Mouse (Mus musculus): ENCODE measurements around the gene Rc3h2.

Rc3h2 gene

DNA sequence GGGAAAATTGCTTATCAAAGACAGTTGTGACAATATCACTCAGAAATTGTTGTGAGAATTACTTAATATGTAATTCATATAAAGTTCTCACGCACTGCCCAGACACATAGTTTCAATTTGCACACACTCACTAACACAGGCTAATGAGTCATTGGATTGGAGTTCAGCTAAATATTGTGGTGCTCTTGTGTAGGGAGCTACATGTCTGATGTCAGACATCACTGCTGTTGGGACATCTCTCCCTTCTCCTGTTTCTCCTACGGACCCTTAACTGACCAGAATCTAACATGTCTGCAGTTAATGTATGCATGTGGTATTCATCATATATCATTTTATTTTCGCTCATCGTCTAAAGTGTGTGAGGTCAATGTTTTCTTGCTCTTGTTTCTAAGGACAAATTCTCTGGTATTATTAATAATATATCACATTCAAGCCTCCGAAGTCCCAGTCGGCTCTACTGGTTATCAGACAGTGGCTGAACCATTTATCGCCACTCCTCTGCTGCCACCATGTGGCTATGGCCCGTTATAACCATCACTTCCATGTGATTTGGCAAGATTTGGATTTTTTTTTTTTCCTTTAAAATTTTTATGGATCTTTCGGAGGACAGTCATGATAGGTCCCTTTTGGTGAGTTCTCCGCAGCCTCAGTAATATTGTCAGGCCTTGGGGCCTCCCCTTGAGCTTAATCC lies 84.1 kb downstream of the Rc3h2 start:
- DNase-seq (ENCODE audit: low spot score) = no peak

DNA sequence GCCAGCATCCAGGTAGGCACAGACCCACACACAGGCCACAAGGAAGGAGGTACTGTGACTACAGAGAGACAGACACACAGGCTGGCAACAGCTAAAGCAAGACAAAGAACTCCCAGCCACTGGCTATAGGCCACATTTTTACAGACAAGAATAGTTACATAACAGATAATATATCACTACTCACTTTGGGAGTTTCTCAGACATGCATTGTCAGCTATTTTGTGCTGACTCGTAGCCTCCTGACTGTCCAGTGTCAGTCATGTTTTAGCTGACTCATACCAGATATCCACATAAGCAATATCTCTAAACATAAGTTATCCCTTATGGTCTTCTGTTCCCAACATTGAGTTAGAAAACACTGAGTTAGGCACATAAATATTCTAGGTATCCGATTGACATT lies 89.4 kb downstream of the Rc3h2 start:
- no peak for DNase-seq (ENCODE audit: low spot score)

DNA sequence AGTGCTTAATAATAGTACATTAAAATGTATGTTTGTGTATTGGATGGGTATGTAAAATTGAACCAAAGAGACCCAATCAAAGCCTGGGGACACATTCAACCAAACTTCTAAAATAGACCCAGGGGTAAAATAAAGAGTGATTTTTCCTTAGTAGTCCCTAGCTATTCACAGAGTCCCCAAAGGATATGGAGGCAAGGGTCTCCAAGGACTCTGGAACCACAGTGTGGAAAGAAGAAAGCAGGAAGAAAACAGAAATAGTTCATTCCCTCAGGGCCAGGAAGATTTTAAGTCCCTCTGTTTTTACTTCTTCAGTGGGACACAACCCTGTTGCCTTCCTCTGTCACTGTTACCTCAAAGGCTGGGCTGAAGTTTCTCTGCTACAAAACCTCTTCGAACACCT lies 96.5 kb downstream of the Rc3h2 start, which contains the start of gene Olfr368:
Gene Olfr368, plus strand, starts transcription at position 301 of the 400 bp plus-strand sequence.
- no peak for DNase-seq (ENCODE audit: low spot score)

Measured in testis, postnatal 14 days (tissue).